Mouse (Mus musculus) frontal cortex, adult 2 months (tissue): ENCODE measurements around the gene Elf3. TPM values are rescaled to one million over a fixed set of nuclear protein-coding genes. Genes with fewer than 3 reads are reported as not detected.
"Not testable (repeated sequence)": the region's sequence is repeated elsewhere in the genome, so short reads cannot be mapped to it uniquely, and the experiment has no call there.

Experiments used
- DNase-seq, 2 experiments: peaks; one replicate each; pipeline ENCODE4 v3.0.0; 2022; ENCODE audit warnings: low spot score in 1 of 2; ENCODE audit errors: extremely low spot score in 1 of 2
- polyA plus RNA-seq: library from polyadenylated mRNA; depleted of rRNA; stranded (reverse); fragments of >200 nt; gene quantifications from 2 replicates; pipeline ENCODE4 v1.2.3, GENCODE M21; 2012

Gene Elf3
- polyA plus RNA-seq, 1 experiment: 0.10 TPM

- DNase-seq: not testable (repeated sequence)
Observed at GRCm38 (mm10) chr1:135240206-135240605, 18.2 kb downstream of the Elf3 start.

- DNase-seq: no peak
Observed at GRCm38 (mm10) chr1:135237131-135237851, 21.1 kb downstream of the Elf3 start.

GRCm38 (mm10) chr1:135234771-135235170 lies 23.6 kb downstream of the Elf3 start:
- no peak for DNase-seq

GRCm38 (mm10) chr1:135233961-135234360 lies 24.4 kb downstream of the Elf3 start:
- DNase-seq: no peak

GRCm38 (mm10) chr1:135231878-135232277 lies 26.5 kb downstream of the Elf3 start:
- not testable (repeated sequence) for DNase-seq

- DNase-seq: no peak
Observed at GRCm38 (mm10) chr1:135227339-135227950, 30.9 kb downstream of the Elf3 start.

- DNase-seq: no peak
Observed at GRCm38 (mm10) chr1:135224981-135225604, 33.3 kb downstream of the Elf3 start.

- no peak for DNase-seq
Observed at GRCm38 (mm10) chr1:135224147-135224546, 34.2 kb downstream of the Elf3 start.

- DNase-seq: no peak
Observed at GRCm38 (mm10) chr1:135217607-135218233, 40.6 kb downstream of the Elf3 start.

- no peak for DNase-seq
Observed at GRCm38 (mm10) chr1:135213772-135214640, 44.4 kb downstream of the Elf3 start.

- DNase-seq: no peak
Observed at GRCm38 (mm10) chr1:135210421-135210820, 47.9 kb downstream of the Elf3 start.

- DNase-seq: no peak
Observed at GRCm38 (mm10) chr1:135208716-135209115, 49.7 kb downstream of the Elf3 start.

GRCm38 (mm10) chr1:135206586-135207339 lies 51.6 kb downstream of the Elf3 start:
- DNase-seq: no peak

GRCm38 (mm10) chr1:135205257-135205656 lies 53.1 kb downstream of the Elf3 start:
- DNase-seq: no peak

GRCm38 (mm10) chr1:135204196-135205126 lies 53.9 kb downstream of the Elf3 start:
- DNase-seq: no peak
